Mouse (Mus musculus) gastrocnemius, postnatal 36 days (tissue): ENCODE data around the gene Il1rapl1. TPM values are rescaled to one million over a fixed set of nuclear protein-coding genes. Genes with fewer than 3 reads are reported as not detected.

Experiments
- DNase-seq, 2 experiments: peaks; one replicate each; pipeline ENCODE4 v3.0.0; 2022
- intact Hi-C: fragments of 180-260 bp; cut with DNase I; formaldehyde crosslinking; loops from one replicate; pipeline ENCODE4 v1.15.1; 2025
- long read RNA-seq, 2 experiments: library from polyadenylated mRNA; stranded (forward); transcript quantifications; one replicate each; pipeline ENCODE4 v2.0.0; 2021
- total RNA-seq, 2 experiments: library from RNA; stranded (reverse); gene quantifications; 2 replicates each; pipeline ENCODE4 v1.2.3; 2021

Gene Il1rapl1
- total RNA-seq, result not detected
- long read RNA-seq, experiment 1, partial matches to known transcripts, result 0 of 7 reads
- long read RNA-seq, experiment 1, other reads (novel, unspliced or antisense), result 7 of 7 reads
- long read RNA-seq, experiment 2, partial matches to known transcripts, result 0 of 6 reads
- long read RNA-seq, experiment 2, other reads (novel, unspliced or antisense), result 6 of 6 reads

GRCm38 (mm10) chrX:88115609-88116073, at the start of gene Il1rapl1:
Gene Il1rapl1 (minus strand): TSS chrX:88115645.
- intact Hi-C loops, result no loop called here
- no peak for DNase-seq

GRCm38 (mm10) chrX:88158037-88158436, 42.6 kb upstream of the Il1rapl1 start:
- DNase-seq, result no peak
- intact Hi-C loops, result no loop called here

GRCm38 (mm10) chrX:88125612-88126011, 10.2 kb upstream of the Il1rapl1 start:
- intact Hi-C loops, result no loop called here
- DNase-seq, result no peak

- no peak for DNase-seq
- intact Hi-C loops, result no loop called here
These were observed 4.6 kb upstream of the Il1rapl1 start for GRCm38 (mm10) chrX:88120070-88120469.

- DNase-seq, result no peak
- intact Hi-C loops, result no loop called here
These were observed 2.4 kb upstream of the Il1rapl1 start for GRCm38 (mm10) chrX:88117858-88118257.

GRCm38 (mm10) chrX:88116326-88116725, 881 bp upstream of the Il1rapl1 start:
- intact Hi-C loops, result no loop called here
- DNase-seq, result no peak

- intact Hi-C loops, result no loop called here
- no peak for DNase-seq
These were observed 1.9 kb downstream of the Il1rapl1 start for GRCm38 (mm10) chrX:88113561-88113960.

- no peak for DNase-seq
- intact Hi-C loops, result no loop called here
These were observed 3.2 kb downstream of the Il1rapl1 start for GRCm38 (mm10) chrX:88112254-88112653.

- intact Hi-C loops, result no loop called here
- no peak for DNase-seq
These were observed 5.7 kb downstream of the Il1rapl1 start for GRCm38 (mm10) chrX:88109733-88110132.

- DNase-seq, result no peak
- intact Hi-C loops, result no loop called here
These were observed 21.4 kb downstream of the Il1rapl1 start for GRCm38 (mm10) chrX:88093936-88094569.

GRCm38 (mm10) chrX:88089873-88090272, 25.6 kb downstream of the Il1rapl1 start:
- intact Hi-C loops, result no loop called here
- no peak for DNase-seq

GRCm38 (mm10) chrX:88072741-88073419, 42.6 kb downstream of the Il1rapl1 start:
- intact Hi-C loops, result no loop called here
- DNase-seq, result no peak

- no peak for DNase-seq
- intact Hi-C loops, result no loop called here
These were observed 45.1 kb downstream of the Il1rapl1 start for GRCm38 (mm10) chrX:88070368-88070767.

GRCm38 (mm10) chrX:88043556-88043955, 71.9 kb downstream of the Il1rapl1 start:
- intact Hi-C loops, result no loop called here
- no peak for DNase-seq

- DNase-seq, result no peak
- intact Hi-C loops, result no loop called here
These were observed 76.5 kb downstream of the Il1rapl1 start for GRCm38 (mm10) chrX:88038984-88039383.

- no peak for DNase-seq
- intact Hi-C loops, result no loop called here
These were observed 218.3 kb downstream of the Il1rapl1 start for GRCm38 (mm10) chrX:87897172-87897571.

GRCm38 (mm10) chrX:87891916-87892315, 223.5 kb downstream of the Il1rapl1 start:
- intact Hi-C loops, result no loop called here
- no peak for DNase-seq

GRCm38 (mm10) chrX:87854107-87854506, 261.3 kb downstream of the Il1rapl1 start:
- DNase-seq, result no peak
- intact Hi-C loops, result no loop called here

GRCm38 (mm10) chrX:87813884-87814283, 301.6 kb downstream of the Il1rapl1 start:
- intact Hi-C loops, result no loop called here
- DNase-seq, result no peak

GRCm38 (mm10) chrX:87807717-87808116, 307.7 kb downstream of the Il1rapl1 start:
- no peak for DNase-seq
- intact Hi-C loops, result no loop called here

- intact Hi-C loops, result no loop called here
These were observed 322.4 kb downstream of the Il1rapl1 start for GRCm38 (mm10) chrX:87793011-87793410.

GRCm38 (mm10) chrX:87710589-87710988, 404.9 kb downstream of the Il1rapl1 start:
- intact Hi-C loops, result no loop called here
- no peak for DNase-seq

More at GRCm38 (mm10) chrX:87793011-87793410, 322.4 kb downstream of the Il1rapl1 start:
- no peak for DNase-seq
